Mouse (Mus musculus) urinary bladder, adult 2 months (tissue): ENCODE measurements around the gene Faap20. TPM values are rescaled to one million over a fixed set of nuclear protein-coding genes. Genes with fewer than 3 reads are reported as not detected.

ENCODE experiments used
- DNase-seq: peaks from one replicate; pipeline ENCODE4 v3.0.0; 2022; ENCODE audit warnings: low spot score
- polyA plus RNA-seq: library from polyadenylated mRNA; depleted of rRNA; stranded (reverse); fragments of >200 nt; gene quantifications from 2 replicates; pipeline ENCODE4 v1.2.3, GENCODE M21; 2012; rRNA removed

The Faap20 gene
- 47.5 and 51.8 TPM in 2 replicates for polyA plus RNA-seq

DNA sequence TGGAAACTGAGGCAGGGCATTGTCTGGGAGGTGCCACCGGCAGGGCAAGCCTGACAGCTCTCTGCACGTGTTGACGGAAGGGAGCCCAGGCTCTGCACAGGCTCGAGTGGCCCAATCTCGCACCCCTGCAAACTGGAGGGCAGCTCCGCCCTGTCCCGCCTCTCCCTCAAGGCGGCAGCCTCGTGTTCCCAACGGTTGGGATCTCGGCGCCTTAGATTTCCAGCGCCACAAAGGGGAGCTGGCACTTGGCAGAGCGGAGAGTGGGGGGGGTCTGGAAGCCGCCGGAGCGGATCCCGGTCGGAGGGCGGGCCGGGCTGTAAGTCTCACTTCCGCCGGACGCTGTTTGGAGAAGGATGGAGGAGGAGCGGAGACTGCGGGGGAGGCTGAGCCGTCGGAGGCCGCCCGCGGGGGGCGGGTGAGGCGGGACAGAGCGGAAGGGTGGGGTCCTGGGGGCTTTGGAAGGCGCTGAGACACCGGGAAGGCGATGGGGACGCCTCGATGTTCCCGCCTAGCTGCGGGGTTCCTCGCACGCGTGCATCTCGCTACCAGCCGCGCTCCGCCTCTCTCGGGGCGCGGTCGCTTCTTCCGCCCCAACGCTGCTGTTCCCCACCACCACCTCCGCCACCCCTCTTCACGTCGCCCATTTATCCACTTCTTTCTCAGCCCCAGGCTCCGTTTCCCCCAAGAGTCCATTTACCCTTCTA lies at the start of gene Faap20:
TSS of gene Faap20 (plus strand) at position 155 of the 704 bp plus-strand sequence.
- peak; percentile 87 for DNase-seq

DNA sequence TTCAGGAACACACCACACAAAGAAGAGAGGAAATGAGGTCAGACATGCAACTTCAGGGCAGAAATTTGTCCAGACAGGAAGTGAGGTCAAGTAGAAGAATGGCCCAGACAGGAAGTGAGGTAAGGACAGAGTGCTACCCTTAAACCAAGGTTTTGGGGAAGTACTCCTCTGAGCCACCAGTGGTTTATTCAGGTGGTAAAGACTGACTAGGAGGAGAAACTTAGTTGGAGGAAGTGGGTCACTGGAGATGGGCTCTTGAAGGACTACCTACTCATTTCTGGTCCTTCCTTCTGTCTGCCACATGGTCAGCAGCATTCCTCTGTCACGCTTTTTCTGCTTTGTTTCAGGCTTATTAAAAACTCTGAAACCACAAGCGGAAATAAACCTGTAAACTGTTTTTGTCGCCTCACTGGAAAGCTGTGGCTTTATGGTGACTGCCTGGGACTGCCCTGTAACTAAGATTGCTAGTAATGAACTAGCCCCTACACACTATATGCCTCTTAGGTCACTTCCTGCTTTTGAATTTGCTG lies 48.7 kb upstream of the Faap20 start:
- DNase-seq = no peak

- DNase-seq = no peak
Measured at GRCm38 (mm10) chr4:155201764-155202163, 47.8 kb upstream of the Faap20 start.

DNA sequence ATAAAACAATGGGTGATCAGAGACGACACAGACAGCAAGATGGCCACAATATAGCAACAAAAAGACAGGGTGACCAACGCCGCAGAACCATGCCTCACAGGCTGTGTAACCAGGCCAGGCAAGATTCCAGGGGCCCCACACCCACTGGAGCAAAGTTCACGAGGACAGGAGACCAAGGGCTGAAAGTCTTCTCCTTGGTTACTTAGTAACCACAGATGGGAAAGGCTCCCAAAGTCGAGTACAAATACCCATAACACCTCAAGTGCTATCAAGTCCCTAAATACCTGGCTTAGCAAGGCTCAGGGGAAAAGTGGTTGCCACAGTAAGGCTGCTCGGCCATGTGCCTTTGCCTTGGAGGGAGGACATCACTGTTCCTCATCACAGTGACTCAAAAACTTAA lies 43.7 kb upstream of the Faap20 start:
- DNase-seq = no peak

GRCm38 (mm10) chr4:155206498-155206897 lies 43.1 kb upstream of the Faap20 start:
- DNase-seq = no peak

DNA sequence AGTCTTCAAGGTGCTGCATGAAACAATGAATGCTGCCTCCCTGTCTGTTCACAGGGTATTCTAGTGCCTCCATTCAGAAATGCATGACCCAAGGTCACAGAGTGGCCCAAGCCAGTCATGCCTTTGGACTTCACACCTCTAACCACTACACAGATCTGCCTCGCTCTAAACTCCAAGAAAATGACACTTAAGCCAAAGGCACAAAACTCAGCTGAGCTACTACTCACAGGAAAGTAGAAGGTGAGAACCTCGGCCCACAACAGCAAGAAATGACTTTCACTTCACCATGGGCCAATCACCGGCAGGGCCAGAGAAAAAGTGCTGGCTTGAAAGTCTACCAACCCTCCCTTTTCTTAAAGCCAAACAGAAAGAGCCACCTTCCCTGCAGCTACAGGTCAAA lies 41.8 kb upstream of the Faap20 start:
- no peak for DNase-seq

DNA sequence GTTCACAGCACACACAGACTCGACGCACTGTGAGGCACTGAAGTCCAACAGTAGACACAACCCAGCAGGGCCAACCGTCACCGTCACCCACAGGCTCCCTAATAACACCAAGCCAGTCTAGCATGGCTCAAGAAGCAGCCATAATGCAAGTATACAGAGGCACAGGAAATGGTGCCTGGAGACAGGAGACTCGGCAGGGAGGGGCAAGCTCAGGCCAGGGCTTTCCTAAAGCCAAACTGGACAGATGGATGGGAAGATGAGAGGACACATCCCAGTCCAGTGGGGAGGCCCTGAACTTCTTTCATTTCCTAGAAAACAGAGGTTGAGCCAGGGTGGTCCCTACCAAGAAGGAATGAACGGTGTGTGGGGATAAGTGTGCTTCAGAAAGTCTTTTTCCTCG lies 41.0 kb upstream of the Faap20 start:
- DNase-seq = no peak

- no peak for DNase-seq
Measured at GRCm38 (mm10) chr4:155209079-155209478, 40.5 kb upstream of the Faap20 start.

GRCm38 (mm10) chr4:155209494-155209893 lies 40.1 kb upstream of the Faap20 start:
- DNase-seq = no peak

DNA sequence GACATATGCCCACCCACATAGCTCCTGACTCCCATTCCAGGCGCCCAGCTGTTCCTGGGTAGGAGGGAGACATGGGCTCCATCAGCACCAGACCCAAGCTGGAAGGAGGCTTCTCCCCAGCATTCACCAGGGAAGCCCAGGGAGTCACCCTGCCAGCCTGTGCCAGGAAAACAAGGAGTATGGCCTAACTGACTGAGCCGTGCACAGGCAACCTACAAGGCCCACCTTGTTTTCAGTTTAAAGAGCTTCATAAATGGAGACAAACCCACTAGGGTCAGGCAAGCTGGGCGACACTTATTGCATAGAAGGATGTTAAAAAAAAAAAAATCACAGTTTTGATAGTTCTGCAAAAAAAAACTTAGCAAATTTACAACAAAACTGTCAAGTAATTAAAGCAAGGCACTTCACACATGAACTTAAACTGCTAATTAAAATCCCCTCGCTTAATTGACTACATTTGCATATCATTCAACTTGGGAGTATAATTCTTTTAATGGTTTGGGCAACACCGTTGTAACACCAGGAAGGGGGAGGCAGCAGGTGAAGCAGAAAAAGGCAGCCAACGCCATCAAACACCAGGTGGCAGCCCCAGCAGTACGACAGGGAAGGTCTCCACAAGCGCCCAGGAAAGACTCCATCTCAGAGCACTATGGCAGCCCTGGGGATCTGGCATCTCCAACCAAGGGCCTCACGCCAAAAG lies 36.4 kb upstream of the Faap20 start:
- DNase-seq = no peak

- DNase-seq = no peak
Measured at GRCm38 (mm10) chr4:155213752-155214054, 35.9 kb upstream of the Faap20 start.

- DNase-seq = no peak
Measured at GRCm38 (mm10) chr4:155214188-155214587, 35.4 kb upstream of the Faap20 start.

GRCm38 (mm10) chr4:155214793-155215192 lies 34.8 kb upstream of the Faap20 start:
- no peak for DNase-seq

DNA sequence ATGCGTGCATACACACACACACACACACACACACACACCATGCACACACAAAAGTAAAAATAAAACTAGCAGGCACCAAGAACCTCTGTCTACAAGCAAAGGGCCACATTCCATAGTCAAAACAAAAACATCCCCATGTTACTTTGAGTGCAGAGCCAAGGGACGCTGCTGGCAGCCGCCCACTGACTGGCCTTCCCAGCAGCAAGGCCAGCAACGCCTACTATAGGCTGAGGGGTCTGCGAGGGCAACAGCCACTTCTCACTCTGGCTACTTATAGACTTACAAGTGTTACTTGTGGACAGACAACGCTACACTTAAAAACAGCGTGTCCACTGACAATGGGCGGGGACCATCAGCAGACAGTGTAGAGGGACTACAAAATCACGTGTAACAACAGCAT lies 34.4 kb upstream of the Faap20 start:
- DNase-seq = no peak

- no peak for DNase-seq
Measured at GRCm38 (mm10) chr4:155215773-155216630, 33.6 kb upstream of the Faap20 start.

GRCm38 (mm10) chr4:155217241-155218103 lies 32.1 kb upstream of the Faap20 start:
- no peak for DNase-seq

GRCm38 (mm10) chr4:155218104-155218732 lies 31.4 kb upstream of the Faap20 start:
- DNase-seq = no peak

GRCm38 (mm10) chr4:155219271-155220212 lies 30.1 kb upstream of the Faap20 start:
- no peak for DNase-seq

GRCm38 (mm10) chr4:155220213-155221100 lies 29.1 kb upstream of the Faap20 start:
- no peak for DNase-seq
